33 mouse cellular contexts compared by ENCODE assay signal in the genomic region with DNA sequence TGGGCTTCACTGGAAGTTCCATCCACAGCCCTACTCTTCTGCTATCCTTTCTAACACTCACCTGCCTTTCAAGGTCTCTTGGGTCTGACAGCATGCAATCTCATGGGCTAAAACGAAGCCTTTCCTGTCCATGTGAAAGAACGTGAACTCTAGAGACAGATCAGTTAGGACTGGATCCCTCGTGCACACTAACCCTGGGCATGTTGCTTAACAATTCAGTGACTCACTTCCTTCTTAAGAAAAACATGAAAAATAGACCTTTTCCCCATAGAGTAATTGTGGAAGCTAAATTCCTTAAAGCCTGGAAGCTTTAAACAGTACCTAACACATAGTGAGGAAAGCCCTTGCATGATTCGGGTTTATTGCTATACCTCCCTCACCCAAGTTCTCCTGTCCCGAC. TPM values are rescaled to one million over a fixed set of nuclear protein-coding genes. Genes with fewer than 3 reads are reported as not detected.
"Had no signal": no experiment of that assay in that cellular context is flagged by ENCODE, and none has a peak within 500 bp of the region (broad histone marks: within the 10 kb centered on the region; RNA-seq: fewer than 3 reads in every experiment).

No protein-coding gene starts in this region.

- H3K4me3 ChIP-seq: gastrocnemius, adult 2 months; heart, embryonic 10.5 days; heart, embryonic 12.5 days; hindbrain, embryonic 10.5 days; hindbrain, embryonic 12.5 days; intestine, embryonic 15.5 days; layer of hippocampus, adult 2 months; limb, embryonic 10.5 days; limb, embryonic 12.5 days; liver, embryonic 13.5 days had no signal

- DNase-seq: gastrocnemius, adult 2 months; gastrocnemius, postnatal 10 days; gastrocnemius, postnatal 25 days; heart, adult 18-20 months; heart, postnatal 10 days; heart, postnatal 4 days; kidney, adult 18-20 months; kidney, adult 8-10 months; kidney, postnatal 10 days; kidney, postnatal 25 days; kidney, postnatal 4 days; layer of hippocampus, postnatal 36 days; liver; liver, embryonic 13.5 days had no signal

- H3K9ac ChIP-seq: heart, embryonic 12.5 days; hindbrain, embryonic 12.5 days; hindbrain, embryonic 14.5 days; intestine, embryonic 15.5 days; limb, embryonic 12.5 days; liver, embryonic 13.5 days had no signal

- H3K4me2 ChIP-seq: heart, embryonic 12.5 days; hindbrain, embryonic 12.5 days; hindbrain, embryonic 14.5 days; intestine, embryonic 15.5 days; limb, embryonic 12.5 days; liver, embryonic 11.5 days; liver, embryonic 13.5 days had no signal

- H3K36me3 ChIP-seq: heart, embryonic 10.5 days; heart, embryonic 12.5 days; hindbrain, embryonic 10.5 days; hindbrain, embryonic 12.5 days; intestine, embryonic 15.5 days; limb, embryonic 10.5 days; limb, embryonic 12.5 days; liver, embryonic 13.5 days had no signal

- H3K27ac ChIP-seq: gastrocnemius, adult 2 months; heart, embryonic 10.5 days; hindbrain, embryonic 10.5 days; hindbrain, embryonic 12.5 days; hindbrain, embryonic 14.5 days; intestine, embryonic 15.5 days; layer of hippocampus, adult 2 months; limb, embryonic 10.5 days; limb, embryonic 12.5 days; liver, embryonic 13.5 days had no signal

- H3K4me1 ChIP-seq: hindbrain, embryonic 12.5 days; liver, embryonic 13.5 days had no signal

- H3K9me3 ChIP-seq: heart, embryonic 10.5 days; heart, embryonic 12.5 days; hindbrain, embryonic 10.5 days; hindbrain, embryonic 12.5 days; intestine, embryonic 15.5 days; limb, embryonic 10.5 days; limb, embryonic 12.5 days; liver, embryonic 13.5 days had no signal

- ATAC-seq: inflammation-experienced regulatory T-cells, adult 6 months; intestine, embryonic 15.5 days; intestine, postnatal 0 days had no signal

RNA-seq across cellular contexts. Expression of a gene that starts 8.2 kb away (rescaled TPM):
- total RNA-seq: gastrocnemius, adult 2 months; gastrocnemius, postnatal 10 days; gastrocnemius, postnatal 25 days; heart, adult 18-20 months; heart, adult 8-10 months; heart, postnatal 25 days; layer of hippocampus, adult 2 months; layer of hippocampus, postnatal 10 days; layer of hippocampus, postnatal 36 days; left cerebral cortex, adult 18-20 months; left cerebral cortex, postnatal 14 days; left cerebral cortex, postnatal 36 days had no signal
- polyA plus RNA-seq: heart, embryonic 12.5 days; kidney, embryonic 14.5 days had no signal
